Mouse (Mus musculus) heart, postnatal 0 days (tissue): Measurements from ENCODE around the gene Prss47. TPM values are rescaled to one million over a fixed set of nuclear protein-coding genes. Genes with fewer than 3 reads are reported as not detected.

Experiments used
- ATAC-seq: fragments of 200-750 bp; cut with Nextera tagmentation; 2 replicates; pipeline ENCODE4 v1.8.0; 2017; ENCODE audit warnings: low read depth, moderate number of reproducible peaks, moderate library complexity; ENCODE audit not compliant: insufficient read depth
- DNase-seq: peaks from one replicate; pipeline ENCODE4 v3.0.0-alpha.2; 2016; ENCODE audit warnings: low spot score
- H3K27ac ChIP-seq: fragments of 300-500 bp; sonication (generic); 2 replicates; pipeline ENCODE4 v1.5.1; 2014; ENCODE audit warnings: low read depth, mild to moderate bottlenecking
- H3K27me3 ChIP-seq: fragments of 300-500 bp; sonication (generic); 2 replicates; pipeline ENCODE4 v1.6.1; 2014; ENCODE audit warnings: low read length, mixed read lengths; ENCODE audit not compliant: control insufficient read depth, insufficient read depth
- H3K36me3 ChIP-seq: fragments of 300-500 bp; sonication (generic); replicated peaks from 2 replicates; pipeline ENCODE4 v1.6.1; 2014; ENCODE audit warnings: low read length, mixed read lengths; ENCODE audit not compliant: control insufficient read depth, insufficient read depth
- H3K4me1 ChIP-seq: fragments of 300-500 bp; sonication (generic); 2 replicates; pipeline ENCODE4 v1.6.1; 2014; ENCODE audit warnings: antibody characterized with exemption; ENCODE audit not compliant: control insufficient read depth, insufficient read depth
- H3K4me2 ChIP-seq: fragments of 300-500 bp; sonication (generic); 2 replicates; pipeline ENCODE4 v1.6.1; 2014; ENCODE audit warnings: low read depth, mild to moderate bottlenecking, low read length, moderate library complexity
- H3K4me3 ChIP-seq: fragments of 300-500 bp; sonication (generic); 2 replicates; pipeline ENCODE4 v1.5.1; 2014; ENCODE audit warnings: low read depth, low read length
- H3K9ac ChIP-seq: fragments of 300-500 bp; sonication (generic); replicated peaks from 2 replicates; pipeline ENCODE4 v1.6.1; 2014; ENCODE audit warnings: low read depth, low read length, mixed read lengths
- H3K9me3 ChIP-seq: fragments of 300-500 bp; sonication (generic); replicated peaks from 2 replicates; pipeline ENCODE4 v1.6.1; 2016; ENCODE audit warnings: low read length; ENCODE audit not compliant: control insufficient read depth
- CTCF ChIP-seq: IDR thresholded peaks from 2 replicates; pipeline ENCODE4 v1.5.1; 2016; ENCODE audit warnings: antibody characterized with exemption, control low read depth, low read depth
- EP300 ChIP-seq: IDR thresholded peaks from 2 replicates; pipeline ENCODE4 v1.6.1; 2016; ENCODE audit warnings: antibody characterized with exemption, low read depth
- WGBS: fragments of 180-500 bp; shearing (Covaris S2); extraction: QIAGEN DNeasy Blood & Tissue Kit; methylation state at CpG from one replicate; pipeline ENCODE4 v1.1.7; 2014; 5-methylcytosine and 5-hydroxymethylcytosine counted together
- polyA plus RNA-seq: library from polyadenylated mRNA; unstranded; fragments of >200 nt; fragmentation: Nextera tagmentation; extraction: Ambion mirVana; gene quantifications from 2 replicates; pipeline ENCODE4 v1.2.1, GENCODE M21; 2015
- total RNA-seq: library from RNA; depleted of rRNA; stranded (reverse); fragments of >200 nt; gene quantifications from 2 replicates; pipeline ENCODE4 v1.2.3, GENCODE M21; 2014; ENCODE audit warnings: low replicate concordance; rRNA removed

Prss47 gene
- not detected in 2 replicates for total RNA-seq
- polyA plus RNA-seq = not detected in 2 replicates

DNA sequence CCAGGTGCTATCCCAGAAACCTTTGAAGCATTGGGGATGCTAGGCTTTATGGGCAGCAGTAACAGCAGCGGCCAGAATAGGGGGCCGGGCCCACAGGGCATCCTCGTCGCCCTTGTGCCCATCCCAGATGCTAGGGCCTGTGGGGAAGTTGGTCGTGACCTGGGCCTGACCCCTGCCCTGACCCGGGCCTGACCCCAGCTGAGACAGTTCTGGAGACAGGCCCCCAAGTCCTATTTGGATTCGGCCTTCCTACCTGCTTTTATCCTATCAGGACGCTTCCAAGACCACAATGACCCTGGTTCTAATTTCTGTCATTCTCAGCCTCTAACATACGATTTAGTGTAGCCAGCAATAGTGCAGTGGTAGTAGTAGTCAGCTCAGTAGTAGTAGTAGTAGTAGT lies at the start of gene Prss47:
TSS of gene Prss47 (minus strand) at position 101 of the 400 bp plus-strand sequence.
- no peak for ATAC-seq
- WGBS = 76% methylated on average over 9 of the region's 9 CpGs
- Histone ChIP-seq H3K4me2 (no peak within 1 kb of the TSS), H3K4me3 (no peak within 1 kb of the TSS), H3K36me3 (no peaks in the 10 kb centered on the region), H3K27ac (no peak within 1 kb of the TSS), H3K9me3 (peaks cover 4% of the 10 kb centered on the region; the same call in 1 of the 2 replicates), H3K9ac (no peak within 1 kb of the TSS), H3K4me1 (no peaks in the 10 kb centered on the region), H3K27me3 (no peaks in the 10 kb centered on the region)
- DNase-seq = no peak
- TF ChIP-seq EP300 (no peak), CTCF (no peak)

DNA sequence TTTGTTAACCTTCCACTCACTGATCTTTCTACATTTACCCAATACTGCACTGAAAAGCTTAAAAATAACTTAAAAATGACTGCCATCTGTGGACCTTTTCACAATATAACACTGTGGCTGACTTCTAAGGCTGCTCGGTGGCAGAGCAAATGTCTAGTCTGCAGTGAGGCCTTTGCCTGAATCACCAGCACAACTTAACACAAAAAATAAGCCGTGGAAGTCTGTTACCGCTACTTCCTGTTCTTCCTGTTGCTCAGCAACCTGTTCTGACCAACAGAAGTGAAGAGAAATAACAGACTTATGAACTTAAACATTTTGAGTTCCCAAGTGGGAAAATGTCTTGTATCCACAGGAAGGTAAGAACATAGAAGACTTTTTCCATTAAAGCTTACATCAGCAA lies 48.7 kb upstream of the Prss47 start:
- Histone ChIP-seq H3K36me3 (no peaks in the 10 kb centered on the region; the same call in 1 of the 2 replicates), H3K4me2 (no peak overlapping the region), H3K27me3 (no peaks in the 10 kb centered on the region), H3K9me3 (no peaks in the 10 kb centered on the region), H3K4me1 (no peaks in the 10 kb centered on the region), H3K27ac (no peak overlapping the region), H3K9ac (no peak overlapping the region), H3K4me3 (no peak overlapping the region)
- TF ChIP-seq EP300 = no peak
- TF ChIP-seq CTCF = no peak
- 84% methylated on average over 3 of the region's 3 CpGs for WGBS
- DNase-seq (no peak), ATAC-seq (no peak)

DNA sequence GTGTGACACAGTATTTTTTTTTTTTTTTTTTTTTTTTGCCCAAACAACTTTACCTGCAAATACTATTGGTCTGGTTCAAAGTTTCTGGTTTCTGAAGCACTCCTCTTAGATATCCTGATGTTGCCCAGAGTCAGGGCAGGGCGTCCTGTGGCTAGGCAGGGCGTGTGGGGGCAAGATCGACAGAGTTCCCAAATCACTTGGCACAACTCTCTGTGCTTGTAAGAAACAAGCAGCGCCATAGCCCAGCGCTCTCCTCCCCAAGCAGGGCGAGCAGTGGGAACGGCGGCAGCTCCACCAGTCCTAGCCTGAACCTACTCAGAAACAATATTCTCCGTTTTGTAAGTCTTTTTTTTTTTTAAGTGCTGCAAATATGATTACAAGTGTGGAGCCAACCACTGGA lies 48.1 kb upstream of the Prss47 start:
- TF ChIP-seq CTCF = no peak
- no peak for TF ChIP-seq EP300
- H3K4me3 ChIP-seq = no peak overlapping the region
- ATAC-seq (no peak), DNase-seq (no peak)
- no peak overlapping the region for H3K9ac ChIP-seq
- H3K4me2 ChIP-seq = no peak overlapping the region
- H3K36me3 ChIP-seq = no peaks in the 10 kb centered on the region; the same call in 1 of the 2 replicates
- 92% methylated on average over 9 of the region's 9 CpGs for WGBS
- no peaks in the 10 kb centered on the region for H3K9me3 ChIP-seq
- H3K4me1 ChIP-seq = no peaks in the 10 kb centered on the region
- H3K27ac ChIP-seq = no peak overlapping the region
- H3K27me3 ChIP-seq = no peaks in the 10 kb centered on the region

- TF ChIP-seq EP300 = no peak
- no peak for TF ChIP-seq CTCF
- ATAC-seq = no peak
- Histone ChIP-seq H3K36me3 (no peaks in the 10 kb centered on the region), H3K4me2 (no peak overlapping the region), H3K4me1 (no peaks in the 10 kb centered on the region), H3K27me3 (no peaks in the 10 kb centered on the region), H3K9ac (no peak overlapping the region), H3K27ac (no peak overlapping the region), H3K4me3 (no peak overlapping the region), H3K9me3 (no peaks in the 10 kb centered on the region)
- DNase-seq = no peak
These were observed 44.5 kb upstream of the Prss47 start for GRCm38 (mm10) chr13:65097018-65097417.

- ATAC-seq (no peak), DNase-seq (no peak)
- Histone ChIP-seq H3K4me1 (no peaks in the 10 kb centered on the region), H3K36me3 (no peaks in the 10 kb centered on the region), H3K9ac (no peak overlapping the region), H3K27ac (no peak overlapping the region), H3K27me3 (no peaks in the 10 kb centered on the region), H3K4me2 (no peak overlapping the region), H3K9me3 (no peaks in the 10 kb centered on the region), H3K4me3 (no peak overlapping the region)
- WGBS = 91% methylated on average over 4 of the region's 4 CpGs
- TF ChIP-seq CTCF (no peak), EP300 (no peak)
These were observed 43.4 kb upstream of the Prss47 start for GRCm38 (mm10) chr13:65095923-65096322.

GRCm38 (mm10) chr13:65069969-65070368 lies 17.4 kb upstream of the Prss47 start:
- H3K27me3 ChIP-seq = no peaks in the 10 kb centered on the region
- H3K4me3 ChIP-seq = no peak overlapping the region
- no peak overlapping the region for H3K4me2 ChIP-seq
- TF ChIP-seq EP300 (no peak), CTCF (no peak)
- DNase-seq (no peak), ATAC-seq (no peak)
- no peak overlapping the region for H3K9ac ChIP-seq
- H3K9me3 ChIP-seq = no peaks in the 10 kb centered on the region
- H3K4me1 ChIP-seq = no peaks in the 10 kb centered on the region
- H3K27ac ChIP-seq = no peak overlapping the region
- H3K36me3 ChIP-seq = peaks cover 37% of the 10 kb centered on the region
- WGBS = 82% methylated on average over 2 of the region's 2 CpGs
